Mouse (Mus musculus): Measurements from ENCODE around the gene Gm21541.
"Not testable (repeated sequence)": the region's sequence is repeated elsewhere in the genome, so short reads cannot be mapped to it uniquely, and the experiment has no call there.

Gene Gm21541

GRCm38 (mm10) chr4:41903310-41903709, at the start of gene Gm21541:
TSS of gene Gm21541 (plus strand) at chr4:41903610.
- DNase-seq (ENCODE audit: extremely low read depth, insufficient read length, low spot score), result not testable (repeated sequence)

DNA sequence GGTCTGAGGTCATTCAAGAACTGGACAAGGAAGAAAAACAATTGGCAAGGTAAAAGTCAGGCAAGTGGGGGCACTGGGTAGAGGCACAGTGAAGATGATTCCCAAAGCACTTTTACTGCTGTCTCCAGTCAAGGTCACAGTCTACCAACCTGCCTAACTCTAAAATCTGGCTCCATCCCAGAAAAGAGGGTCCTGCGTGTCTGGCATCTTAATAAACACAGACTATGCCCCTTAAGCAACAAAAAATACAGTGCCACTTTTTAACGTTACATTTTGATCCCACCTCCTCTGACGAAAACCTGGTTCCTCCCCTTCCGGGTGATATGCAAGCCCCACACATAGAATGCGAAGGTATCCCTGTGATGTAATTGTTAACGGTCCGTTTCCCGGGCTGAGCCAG, 37.9 kb downstream of the Gm21541 start, which contains the start of gene Gm20878:
TSS of gene Gm20878 (plus strand) at position 301 of the 400 bp plus-strand sequence.
- DNase-seq (ENCODE audit: extremely low read depth, insufficient read length, low spot score), result not testable (repeated sequence)
